Mouse (Mus musculus): Measurements from ENCODE around the gene Fam110a. TPM values are rescaled to one million over a fixed set of nuclear protein-coding genes. Genes with fewer than 3 reads are reported as not detected.
A peak's percentile ranks its signal among the peaks of the same experiment; 100 is the strongest.

The Fam110a gene
- polyA plus RNA-seq, 1 experiment = 24.3 TPM

- no peak for TF ChIP-seq FOSL1 (IDR thresholded peaks at IDR 0.05; ENCODE audit: insufficient read depth, low read length, poor library complexity, severe bottlenecking)
- no peak for TF ChIP-seq MYOG (IDR thresholded peaks at IDR 0.05; ENCODE audit: control insufficient read depth, extremely low read depth, insufficient read length)
- TF ChIP-seq MYOD1 (IDR thresholded peaks at IDR 0.05; ENCODE audit: control insufficient read depth, insufficient read length, low read depth) = no peak
- no peak for TF ChIP-seq CTCF (IDR thresholded peaks at IDR 0.05; ENCODE audit: control insufficient read depth, insufficient read depth, insufficient read length)
- no peak for TF ChIP-seq MAX (IDR thresholded peaks at IDR 0.05)
- TF ChIP-seq CEBPB (IDR thresholded peaks at IDR 0.05; ENCODE audit: low read depth) = no peak
- TF ChIP-seq USF1 (IDR thresholded peaks at IDR 0.05; ENCODE audit: low read depth) = no peak
- Histone ChIP-seq H3K79me3 (ENCODE audit: low read depth) (no peaks in the 10 kb centered on the region), H3K27me3 (ENCODE audit: control insufficient read depth, insufficient read depth, insufficient read length) (no peaks in the 10 kb centered on the region), H3K36me3 (ENCODE audit: control insufficient read depth, insufficient read depth) (no peaks in the 10 kb centered on the region), H3ac (ENCODE audit: control insufficient read depth, insufficient read length, low read depth) (no peak overlapping the region), H3K79me2 (ENCODE audit: control insufficient read depth, insufficient read depth) (no peaks in the 10 kb centered on the region), H3K4me3 (ENCODE audit: insufficient read depth, poor library complexity, severe bottlenecking) (no peak overlapping the region)
These were observed 31.7 kb downstream of the Fam110a start for GRCm38 (mm10) chr2:151948311-151948710.

GRCm38 (mm10) chr2:151947617-151948016 is 32.4 kb downstream of the Fam110a start:
- no peaks in the 10 kb centered on the region for H3K36me3 ChIP-seq (ENCODE audit: control insufficient read depth, insufficient read depth)
- no peaks in the 10 kb centered on the region for H3K27me3 ChIP-seq (ENCODE audit: control insufficient read depth, insufficient read depth, insufficient read length)
- H3ac ChIP-seq (ENCODE audit: control insufficient read depth, insufficient read length, low read depth) = no peak overlapping the region
- no peak overlapping the region for H3K4me3 ChIP-seq (ENCODE audit: insufficient read depth, poor library complexity, severe bottlenecking)
- H3K79me3 ChIP-seq (ENCODE audit: low read depth) = no peaks in the 10 kb centered on the region
- H3K79me2 ChIP-seq (ENCODE audit: control insufficient read depth, insufficient read depth) = no peaks in the 10 kb centered on the region
- no peak for TF ChIP-seq USF1 (IDR thresholded peaks at IDR 0.05; ENCODE audit: low read depth)
- no peak for TF ChIP-seq CTCF (IDR thresholded peaks at IDR 0.05; ENCODE audit: control insufficient read depth, insufficient read depth, insufficient read length)
- no peak for TF ChIP-seq MYOD1 (IDR thresholded peaks at IDR 0.05; ENCODE audit: control insufficient read depth, insufficient read length, low read depth)
- TF ChIP-seq CEBPB (IDR thresholded peaks at IDR 0.05; ENCODE audit: low read depth) = no peak
- no peak for TF ChIP-seq FOSL1 (IDR thresholded peaks at IDR 0.05; ENCODE audit: insufficient read depth, low read length, poor library complexity, severe bottlenecking)
- no peak for TF ChIP-seq MYOG (IDR thresholded peaks at IDR 0.05; ENCODE audit: control insufficient read depth, extremely low read depth, insufficient read length)
- no peak for TF ChIP-seq MAX (IDR thresholded peaks at IDR 0.05)

GRCm38 (mm10) chr2:151944106-151944505 is 35.9 kb downstream of the Fam110a start:
- Histone ChIP-seq H3K79me2 (ENCODE audit: control insufficient read depth, insufficient read depth) (no peaks in the 10 kb centered on the region), H3ac (ENCODE audit: control insufficient read depth, insufficient read length, low read depth) (no peak overlapping the region), H3K27me3 (ENCODE audit: control insufficient read depth, insufficient read depth, insufficient read length) (peaks cover 15% of the 10 kb centered on the region), H3K79me3 (ENCODE audit: low read depth) (no peaks in the 10 kb centered on the region), H3K4me3 (ENCODE audit: insufficient read depth, poor library complexity, severe bottlenecking) (no peak overlapping the region), H3K36me3 (ENCODE audit: control insufficient read depth, insufficient read depth) (no peaks in the 10 kb centered on the region)
- TF ChIP-seq MYOG (IDR thresholded peaks at IDR 0.05; ENCODE audit: control insufficient read depth, extremely low read depth, insufficient read length) (no peak), CEBPB (IDR thresholded peaks at IDR 0.05; ENCODE audit: low read depth) (no peak), USF1 (IDR thresholded peaks at IDR 0.05; ENCODE audit: low read depth) (no peak), MAX (IDR thresholded peaks at IDR 0.05) (no peak), CTCF (IDR thresholded peaks at IDR 0.05; ENCODE audit: control insufficient read depth, insufficient read depth, insufficient read length) (no peak), MYOD1 (IDR thresholded peaks at IDR 0.05; ENCODE audit: control insufficient read depth, insufficient read length, low read depth) (no peak), FOSL1 (IDR thresholded peaks at IDR 0.05; ENCODE audit: insufficient read depth, low read length, poor library complexity, severe bottlenecking) (no peak)

- Histone ChIP-seq H3K79me3 (ENCODE audit: low read depth) (no peaks in the 10 kb centered on the region), H3K27me3 (ENCODE audit: control insufficient read depth, insufficient read depth, insufficient read length) (peaks cover 21% of the 10 kb centered on the region), H3K79me2 (ENCODE audit: control insufficient read depth, insufficient read depth) (no peaks in the 10 kb centered on the region), H3K36me3 (ENCODE audit: control insufficient read depth, insufficient read depth) (no peaks in the 10 kb centered on the region), H3ac (ENCODE audit: control insufficient read depth, insufficient read length, low read depth) (no peak overlapping the region), H3K4me3 (ENCODE audit: insufficient read depth, poor library complexity, severe bottlenecking) (no peak overlapping the region)
- no peak for TF ChIP-seq MYOD1 (IDR thresholded peaks at IDR 0.05; ENCODE audit: control insufficient read depth, insufficient read length, low read depth)
- no peak for TF ChIP-seq FOSL1 (IDR thresholded peaks at IDR 0.05; ENCODE audit: insufficient read depth, low read length, poor library complexity, severe bottlenecking)
- no peak for TF ChIP-seq MAX (IDR thresholded peaks at IDR 0.05)
- peak; percentile 65 for TF ChIP-seq CTCF (IDR thresholded peaks at IDR 0.05; ENCODE audit: control insufficient read depth, insufficient read depth, insufficient read length)
- no peak for TF ChIP-seq USF1 (IDR thresholded peaks at IDR 0.05; ENCODE audit: low read depth)
- no peak for TF ChIP-seq CEBPB (IDR thresholded peaks at IDR 0.05; ENCODE audit: low read depth)
- TF ChIP-seq MYOG (IDR thresholded peaks at IDR 0.05; ENCODE audit: control insufficient read depth, extremely low read depth, insufficient read length) = no peak
These were observed 38.8 kb downstream of the Fam110a start for GRCm38 (mm10) chr2:151941269-151941668.

- Histone ChIP-seq H3K79me2 (ENCODE audit: control insufficient read depth, insufficient read depth) (no peaks in the 10 kb centered on the region), H3ac (ENCODE audit: control insufficient read depth, insufficient read length, low read depth) (no peak overlapping the region)
These were observed 40.2 kb downstream of the Fam110a start for GRCm38 (mm10) chr2:151939651-151940420.

More at GRCm38 (mm10) chr2:151939651-151940420, 40.2 kb downstream of the Fam110a start:
- Histone ChIP-seq H3K79me3 (ENCODE audit: low read depth) (no peaks in the 10 kb centered on the region), H3K4me3 (ENCODE audit: insufficient read depth, poor library complexity, severe bottlenecking) (no peak overlapping the region), H3K27me3 (ENCODE audit: control insufficient read depth, insufficient read depth, insufficient read length) (peaks cover 21% of the 10 kb centered on the region), H3K36me3 (ENCODE audit: control insufficient read depth, insufficient read depth) (no peaks in the 10 kb centered on the region)
- TF ChIP-seq MYOG (IDR thresholded peaks at IDR 0.05; ENCODE audit: control insufficient read depth, extremely low read depth, insufficient read length) = no peak
- TF ChIP-seq CEBPB (IDR thresholded peaks at IDR 0.05; ENCODE audit: low read depth) = no peak
- no peak for TF ChIP-seq MAX (IDR thresholded peaks at IDR 0.05)
- no peak for TF ChIP-seq USF1 (IDR thresholded peaks at IDR 0.05; ENCODE audit: low read depth)
- TF ChIP-seq FOSL1 (IDR thresholded peaks at IDR 0.05; ENCODE audit: insufficient read depth, low read length, poor library complexity, severe bottlenecking) = no peak
- no peak for TF ChIP-seq CTCF (IDR thresholded peaks at IDR 0.05; ENCODE audit: control insufficient read depth, insufficient read depth, insufficient read length)
- no peak for TF ChIP-seq MYOD1 (IDR thresholded peaks at IDR 0.05; ENCODE audit: control insufficient read depth, insufficient read length, low read depth)

All from C2C12 (cell line).